In the genomic region with DNA sequence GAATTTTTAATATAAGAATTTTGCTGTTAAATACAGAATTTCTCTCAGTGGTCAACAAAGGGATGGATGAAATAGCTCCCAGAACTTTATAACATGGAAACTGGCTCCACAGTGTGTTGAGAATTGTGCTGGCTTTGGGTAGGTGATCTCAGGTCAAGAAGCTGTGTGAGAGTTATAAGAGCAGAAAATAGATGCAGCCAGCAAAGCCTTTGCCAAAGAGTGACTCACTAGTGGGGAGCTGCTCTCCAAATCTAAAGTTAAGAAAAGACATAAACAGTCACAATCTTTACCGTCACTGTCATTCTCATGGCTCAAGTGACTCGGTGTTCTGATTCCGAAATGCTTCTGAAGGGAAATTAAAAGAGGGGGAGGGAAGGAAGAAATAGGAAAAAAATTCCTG, we compare ENCODE assay signal across 19 mouse cellular contexts. TPM values are rescaled to one million over a fixed set of nuclear protein-coding genes. Genes with fewer than 3 reads are reported as not detected.
DNase-seq lines count a peak whose midpoint lies in the region; ATAC-seq and TF ChIP-seq lines count a peak whose summit lies in the region.
"Had no signal": no experiment of that assay in that cellular context is flagged by ENCODE, and none has a peak within 500 bp of the region (broad histone marks: within the 10 kb centered on the region; RNA-seq: fewer than 3 reads in every experiment).

No protein-coding gene starts in this region.

- no peaks in the 10 kb centered on the region for H3K4me1 ChIP-seq in heart, embryonic 11.5 days (ENCODE audit: control insufficient read depth, insufficient read depth, low read length)
- no peaks in the 10 kb centered on the region for H3K4me1 ChIP-seq in limb, embryonic 10.5 days
- H3K4me1 ChIP-seq: embryonic facial prominence, embryonic 15.5 days; forebrain, embryonic 15.5 days; hindbrain, embryonic 13.5 days had no signal

- no peak overlapping the region for H3K9ac ChIP-seq in heart, embryonic 11.5 days (ENCODE audit: low read depth, low read length)
- H3K9ac ChIP-seq: embryonic facial prominence, embryonic 15.5 days; forebrain, embryonic 15.5 days; hindbrain, embryonic 13.5 days had no signal

- H3K9me3 ChIP-seq in heart, embryonic 11.5 days (replicated peaks; ENCODE audit: control insufficient read depth, low read length) = no peaks in the 10 kb centered on the region
- H3K9me3 ChIP-seq in limb, embryonic 10.5 days (replicated peaks) = no peaks in the 10 kb centered on the region
- H3K9me3 ChIP-seq: embryonic facial prominence, embryonic 15.5 days; forebrain, embryonic 15.5 days; hindbrain, embryonic 13.5 days had no signal

- POLR2A ChIA-PET in Patski (lab: Charles Lee) = no interaction called here

- peak; percentile 31 to 37 for DNase-seq in heart, adult 18-20 months
- DNase-seq in right cerebral cortex, adult 18-20 months = peak; percentile 51
- no peak for DNase-seq in right cerebral cortex, postnatal 25 days
- no peak for DNase-seq in Patski (ENCODE audit: low read depth, low spot score)
- peak; percentile 18 for DNase-seq in skeletal muscle tissue, adult 2 months (ENCODE audit: low read depth, low spot score)
- no peak for DNase-seq in limb, embryonic 10.5 days (ENCODE audit: low spot score)
- no peak for DNase-seq in ovary, postnatal 36 days (ENCODE audit: low spot score)
- DNase-seq: adrenal gland, postnatal 14 days; cerebellum, postnatal 10 days; embryo, embryonic 11 days; gastrocnemius, postnatal 36 days; heart, adult 2 months; kidney, adult 11 months had no signal

- no peaks in the 10 kb centered on the region for H3K36me3 ChIP-seq in heart, embryonic 11.5 days (ENCODE audit: control insufficient read depth, insufficient read depth, low read length)
- H3K36me3 ChIP-seq in limb, embryonic 10.5 days = no peaks in the 10 kb centered on the region
- H3K36me3 ChIP-seq: embryonic facial prominence, embryonic 15.5 days; forebrain, embryonic 15.5 days; hindbrain, embryonic 13.5 days had no signal

- H3K4me2 ChIP-seq in heart, embryonic 11.5 days = no peak overlapping the region
- H3K4me2 ChIP-seq: embryonic facial prominence, embryonic 15.5 days; forebrain, embryonic 15.5 days; hindbrain, embryonic 13.5 days had no signal

- WGBS in heart, embryonic 11.5 days (ENCODE audit: insufficient replicate concordance) = 82% methylated on average over 3 of the region's 3 CpGs
- WGBS in limb, embryonic 10.5 days = 91% methylated on average over 3 of the region's 3 CpGs

- no peaks in the 10 kb centered on the region for H3K27me3 ChIP-seq in heart, embryonic 11.5 days (ENCODE audit: control insufficient read depth, insufficient read depth, low read length)
- H3K27me3 ChIP-seq in Patski = no peaks in the 10 kb centered on the region
- H3K27me3 ChIP-seq in limb, embryonic 10.5 days (ENCODE audit: low read depth, poor library complexity, severe bottlenecking) = no peaks in the 10 kb centered on the region
- H3K27me3 ChIP-seq: embryonic facial prominence, embryonic 15.5 days; forebrain, embryonic 15.5 days; hindbrain, embryonic 13.5 days had no signal

- CTCF ChIA-PET in Patski (lab: Charles Lee) = interaction anchor here (1.4 kb wide), 1 partner anchor 166 kb away, joined by 3 read pairs; no protein-coding TSS in a partner anchor

- H3K27ac ChIP-seq in heart, embryonic 11.5 days (ENCODE audit: low read depth, low read length) = no peak overlapping the region
- no peak overlapping the region for H3K27ac ChIP-seq in limb, embryonic 10.5 days
- H3K27ac ChIP-seq: embryonic facial prominence, embryonic 15.5 days; forebrain, embryonic 15.5 days; heart, adult 2 months; hindbrain, embryonic 13.5 days; hindbrain, postnatal 0 days had no signal

- in situ Hi-C loops in Patski (cut with MboI; ENCODE audit: low pct_unique_long_range_greater_than_20kb) = no loop called here

- ATAC-seq in heart, embryonic 11.5 days (replicated peaks; ENCODE audit: insufficient number of reproducible peaks, low FRiP score, low TSS enrichment) = no peak
- peak; percentile 65 for ATAC-seq in Patski
- ATAC-seq: forebrain, embryonic 15.5 days; hindbrain, postnatal 0 days had no signal

- no peak overlapping the region for H3K4me3 ChIP-seq in heart, embryonic 11.5 days (ENCODE audit: low read depth, low read length)
- H3K4me3 ChIP-seq in limb, embryonic 10.5 days = no peak overlapping the region
- H3K4me3 ChIP-seq: embryonic facial prominence, embryonic 15.5 days; erythroblast, embryonic 14.5 days; forebrain, embryonic 15.5 days; heart, adult 2 months; hindbrain, embryonic 13.5 days had no signal

- TF ChIP-seq CTCF in Patski (IDR thresholded peaks at IDR 0.05) = no peak

RNA-seq across cellular contexts. Expression of a gene that starts 23.7 kb away (rescaled TPM):
- total RNA-seq in heart, adult 18-20 months (2021) = under 1 TPM; 0.51 to 0.74 TPM
- 0.21 and 0.27 TPM in 2 replicates for polyA plus RNA-seq in heart, embryonic 11.5 days (2014; fragmentation: Nextera tagmentation; extraction: Ambion mirVana)
- polyA plus RNA-seq in Patski (2021) = 0.33 TPM
- 0.23 and 0.51 TPM in 2 replicates for polyA plus RNA-seq in limb, embryonic 10.5 days (2016; fragmentation: Nextera tagmentation; extraction: Ambion mirVana)
- polyA plus RNA-seq: erythroblast, embryonic 14.5 days had no signal

RNA-seq across cellular contexts. Expression of a gene that starts 53.7 kb away (rescaled TPM):
- 10 to 100 TPM; 31.6 to 40.8 TPM for total RNA-seq in heart, adult 18-20 months (2021)
- polyA plus RNA-seq in heart, embryonic 11.5 days (2014; fragmentation: Nextera tagmentation; extraction: Ambion mirVana) = 9.4 and 18.1 TPM in 2 replicates
- 8.8 TPM for polyA plus RNA-seq in Patski (2021)
- 15.0 and 21.6 TPM in 2 replicates for polyA plus RNA-seq in limb, embryonic 10.5 days (2016; fragmentation: Nextera tagmentation; extraction: Ambion mirVana)

Comparison
In these comparisons a context has a peak if more than half of its experiments do, and no peak if none do; other contexts are left out.
1. DNase-seq: peak in heart, adult 18-20 months (2 of 2), right cerebral cortex, adult 18-20 months (single experiment) and skeletal muscle tissue, adult 2 months (single experiment); none in right cerebral cortex, postnatal 25 days (single experiment), Patski (single experiment), limb, embryonic 10.5 days (single experiment) and ovary, postnatal 36 days (single experiment).